Mouse (Mus musculus): ENCODE measurements at regions not wholly inside any gene's neighbourhood (a gene's known extent, or its start where the extent isn't known, plus 50 kb on each side); places are given as distances from the start of the nearest gene placed in this dataset.

GRCm38 (mm10) chr12:39952854-39953253 lies 85.0 kb downstream of the Arl4a start:
- no peaks in the 10 kb centered on the region for H3K27me3 ChIP-seq (ENCODE audit: control insufficient read depth, insufficient read depth, low read length)
- ATAC-seq (ENCODE audit: insufficient read depth, low FRiP score, low TSS enrichment) = no peak
- H3K9me3 ChIP-seq (ENCODE audit: control insufficient read depth, low read length) = no peaks in the 10 kb centered on the region
- no peak overlapping the region for H3K4me2 ChIP-seq (ENCODE audit: low read depth)
- no peak overlapping the region for H3K9ac ChIP-seq (ENCODE audit: low read length)
- 68% methylated on average over 4 of the region's 4 CpGs for WGBS
- H3K27ac ChIP-seq (ENCODE audit: low read depth, low read length) = no peak overlapping the region
- DNase-seq (ENCODE audit: low spot score) = no peak
- H3K36me3 ChIP-seq (ENCODE audit: control insufficient read depth, insufficient read depth, low read length) = no peaks in the 10 kb centered on the region
- H3K4me3 ChIP-seq (ENCODE audit: low read depth, low read length) = no peak overlapping the region
- H3K4me1 ChIP-seq (ENCODE audit: control insufficient read depth, insufficient read depth, low read length) = no peaks in the 10 kb centered on the region

- Histone ChIP-seq H3K36me3 (ENCODE audit: control insufficient read depth, insufficient read depth, low read length) (no peaks in the 10 kb centered on the region), H3K27me3 (ENCODE audit: control insufficient read depth, insufficient read depth, low read length) (no peaks in the 10 kb centered on the region), H3K4me3 (ENCODE audit: low read depth, low read length) (no peak overlapping the region), H3K9me3 (ENCODE audit: control insufficient read depth, low read length) (no peaks in the 10 kb centered on the region), H3K4me1 (ENCODE audit: control insufficient read depth, insufficient read depth, low read length) (no peaks in the 10 kb centered on the region), H3K9ac (ENCODE audit: low read length) (no peak overlapping the region), H3K27ac (ENCODE audit: low read depth, low read length) (no peak overlapping the region), H3K4me2 (ENCODE audit: low read depth) (no peak overlapping the region)
- WGBS = 92% methylated on average over 6 of the region's 6 CpGs
- ATAC-seq (ENCODE audit: insufficient read depth, low FRiP score, low TSS enrichment) = no peak
- DNase-seq (ENCODE audit: low spot score) = no peak
These were observed 85.9 kb downstream of the Arl4a start for GRCm38 (mm10) chr12:39951911-39952310.

GRCm38 (mm10) chr12:39950270-39950801 lies 87.5 kb downstream of the Arl4a start:
- Histone ChIP-seq H3K27me3 (ENCODE audit: control insufficient read depth, insufficient read depth, low read length) (no peaks in the 10 kb centered on the region), H3K4me3 (ENCODE audit: low read depth, low read length) (no peak overlapping the region), H3K36me3 (ENCODE audit: control insufficient read depth, insufficient read depth, low read length) (no peaks in the 10 kb centered on the region), H3K4me1 (ENCODE audit: control insufficient read depth, insufficient read depth, low read length) (no peaks in the 10 kb centered on the region), H3K9me3 (ENCODE audit: control insufficient read depth, low read length) (no peaks in the 10 kb centered on the region), H3K27ac (ENCODE audit: low read depth, low read length) (no peak overlapping the region), H3K9ac (ENCODE audit: low read length) (no peak overlapping the region), H3K4me2 (ENCODE audit: low read depth) (no peak overlapping the region)
- ATAC-seq (ENCODE audit: insufficient read depth, low FRiP score, low TSS enrichment) (no peak), DNase-seq (ENCODE audit: low spot score) (no peak)
- 91% methylated on average over 7 of the region's 7 CpGs for WGBS

- Histone ChIP-seq H3K9me3 (ENCODE audit: control insufficient read depth, low read length) (no peaks in the 10 kb centered on the region), H3K4me3 (ENCODE audit: low read depth, low read length) (no peak overlapping the region), H3K27me3 (ENCODE audit: control insufficient read depth, insufficient read depth, low read length) (no peaks in the 10 kb centered on the region), H3K4me1 (ENCODE audit: control insufficient read depth, insufficient read depth, low read length) (no peaks in the 10 kb centered on the region), H3K4me2 (ENCODE audit: low read depth) (no peak overlapping the region), H3K9ac (ENCODE audit: low read length) (no peak overlapping the region), H3K36me3 (ENCODE audit: control insufficient read depth, insufficient read depth, low read length) (no peaks in the 10 kb centered on the region), H3K27ac (ENCODE audit: low read depth, low read length) (no peak overlapping the region)
- 68% methylated on average over 5 of the region's 5 CpGs for WGBS
- DNase-seq (ENCODE audit: low spot score) = no peak
- ATAC-seq (ENCODE audit: insufficient read depth, low FRiP score, low TSS enrichment) = no peak
These were observed 94.9 kb downstream of the Arl4a start for GRCm38 (mm10) chr12:39942910-39943309.

- ATAC-seq (ENCODE audit: insufficient read depth, low FRiP score, low TSS enrichment) = no peak
- no peaks in the 10 kb centered on the region for H3K4me1 ChIP-seq (ENCODE audit: control insufficient read depth, insufficient read depth, low read length)
- 93% methylated on average over 1 of the region's 1 CpGs for WGBS
These were observed 96.7 kb downstream of the Arl4a start for GRCm38 (mm10) chr12:39941162-39941561.

GRCm38 (mm10) chr12:39939017-39939416 lies 98.8 kb downstream of the Arl4a start:
- no peak overlapping the region for H3K4me2 ChIP-seq (ENCODE audit: low read depth)
- H3K4me3 ChIP-seq (ENCODE audit: low read depth, low read length) = no peak overlapping the region
- DNase-seq (ENCODE audit: low spot score) = no peak
- H3K4me1 ChIP-seq (ENCODE audit: control insufficient read depth, insufficient read depth, low read length) = no peaks in the 10 kb centered on the region
- ATAC-seq (ENCODE audit: insufficient read depth, low FRiP score, low TSS enrichment) = no peak
- no peaks in the 10 kb centered on the region for H3K27me3 ChIP-seq (ENCODE audit: control insufficient read depth, insufficient read depth, low read length)
- H3K36me3 ChIP-seq (ENCODE audit: control insufficient read depth, insufficient read depth, low read length) = no peaks in the 10 kb centered on the region
- no peak overlapping the region for H3K27ac ChIP-seq (ENCODE audit: low read depth, low read length)
- no peaks in the 10 kb centered on the region for H3K9me3 ChIP-seq (ENCODE audit: control insufficient read depth, low read length)
- H3K9ac ChIP-seq (ENCODE audit: low read length) = no peak overlapping the region

More at GRCm38 (mm10) chr12:39941162-39941561, 96.7 kb downstream of the Arl4a start:
- Histone ChIP-seq H3K36me3 (ENCODE audit: control insufficient read depth, insufficient read depth, low read length) (no peaks in the 10 kb centered on the region), H3K9ac (ENCODE audit: low read length) (no peak overlapping the region), H3K27ac (ENCODE audit: low read depth, low read length) (no peak overlapping the region), H3K4me2 (ENCODE audit: low read depth) (no peak overlapping the region), H3K4me3 (ENCODE audit: low read depth, low read length) (no peak overlapping the region), H3K9me3 (ENCODE audit: control insufficient read depth, low read length) (no peaks in the 10 kb centered on the region), H3K27me3 (ENCODE audit: control insufficient read depth, insufficient read depth, low read length) (no peaks in the 10 kb centered on the region)
- DNase-seq (ENCODE audit: low spot score) = no peak

- Histone ChIP-seq H3K9ac (ENCODE audit: low read length) (no peak overlapping the region), H3K4me2 (ENCODE audit: low read depth) (no peak overlapping the region), H3K27ac (ENCODE audit: low read depth, low read length) (no peak overlapping the region), H3K27me3 (ENCODE audit: control insufficient read depth, insufficient read depth, low read length) (no peaks in the 10 kb centered on the region), H3K4me1 (ENCODE audit: control insufficient read depth, insufficient read depth, low read length) (no peaks in the 10 kb centered on the region), H3K9me3 (ENCODE audit: control insufficient read depth, low read length) (no peaks in the 10 kb centered on the region), H3K4me3 (ENCODE audit: low read depth, low read length) (no peak overlapping the region), H3K36me3 (ENCODE audit: control insufficient read depth, insufficient read depth, low read length) (no peaks in the 10 kb centered on the region)
- ATAC-seq (ENCODE audit: insufficient read depth, low FRiP score, low TSS enrichment) (no peak), DNase-seq (ENCODE audit: low spot score) (no peak)
- WGBS = 90% methylated on average over 2 of the region's 2 CpGs
These were observed 99.6 kb downstream of the Arl4a start for GRCm38 (mm10) chr12:39938211-39938610.

GRCm38 (mm10) chr12:39936331-39936730 lies 101.5 kb downstream of the Arl4a start:
- no peak overlapping the region for H3K27ac ChIP-seq (ENCODE audit: low read depth, low read length)
- H3K4me1 ChIP-seq (ENCODE audit: control insufficient read depth, insufficient read depth, low read length) = no peaks in the 10 kb centered on the region
- no peak overlapping the region for H3K4me2 ChIP-seq (ENCODE audit: low read depth)
- ATAC-seq (ENCODE audit: insufficient read depth, low FRiP score, low TSS enrichment) = no peak
- WGBS = 80% methylated on average over 11 of the region's 11 CpGs
- no peaks in the 10 kb centered on the region for H3K27me3 ChIP-seq (ENCODE audit: control insufficient read depth, insufficient read depth, low read length)
- DNase-seq (ENCODE audit: low spot score) = no peak
- H3K9me3 ChIP-seq (ENCODE audit: control insufficient read depth, low read length) = no peaks in the 10 kb centered on the region
- H3K9ac ChIP-seq (ENCODE audit: low read length) = no peak overlapping the region
- H3K36me3 ChIP-seq (ENCODE audit: control insufficient read depth, insufficient read depth, low read length) = no peaks in the 10 kb centered on the region
- no peak overlapping the region for H3K4me3 ChIP-seq (ENCODE audit: low read depth, low read length)

GRCm38 (mm10) chr12:39935775-39936174 lies 102.0 kb downstream of the Arl4a start:
- Histone ChIP-seq H3K4me1 (ENCODE audit: control insufficient read depth, insufficient read depth, low read length) (no peaks in the 10 kb centered on the region), H3K27me3 (ENCODE audit: control insufficient read depth, insufficient read depth, low read length) (no peaks in the 10 kb centered on the region), H3K4me2 (ENCODE audit: low read depth) (no peak overlapping the region), H3K9ac (ENCODE audit: low read length) (no peak overlapping the region), H3K9me3 (ENCODE audit: control insufficient read depth, low read length) (no peaks in the 10 kb centered on the region), H3K36me3 (ENCODE audit: control insufficient read depth, insufficient read depth, low read length) (no peaks in the 10 kb centered on the region), H3K4me3 (ENCODE audit: low read depth, low read length) (no peak overlapping the region), H3K27ac (ENCODE audit: low read depth, low read length) (no peak overlapping the region)
- WGBS = 91% methylated on average over 12 of the region's 12 CpGs
- ATAC-seq (ENCODE audit: insufficient read depth, low FRiP score, low TSS enrichment) (no peak), DNase-seq (ENCODE audit: low spot score) (no peak)

Measured in neural tube, embryonic 11.5 days (tissue).